Mouse (Mus musculus): ENCODE data around the gene Tep1. TPM values are rescaled to one million over a fixed set of nuclear protein-coding genes. Genes with fewer than 3 reads are reported as not detected.

The Tep1 gene
- total RNA-seq, 2 experiments from 2014 or later = 2.9 to 4.1 TPM

DNA sequence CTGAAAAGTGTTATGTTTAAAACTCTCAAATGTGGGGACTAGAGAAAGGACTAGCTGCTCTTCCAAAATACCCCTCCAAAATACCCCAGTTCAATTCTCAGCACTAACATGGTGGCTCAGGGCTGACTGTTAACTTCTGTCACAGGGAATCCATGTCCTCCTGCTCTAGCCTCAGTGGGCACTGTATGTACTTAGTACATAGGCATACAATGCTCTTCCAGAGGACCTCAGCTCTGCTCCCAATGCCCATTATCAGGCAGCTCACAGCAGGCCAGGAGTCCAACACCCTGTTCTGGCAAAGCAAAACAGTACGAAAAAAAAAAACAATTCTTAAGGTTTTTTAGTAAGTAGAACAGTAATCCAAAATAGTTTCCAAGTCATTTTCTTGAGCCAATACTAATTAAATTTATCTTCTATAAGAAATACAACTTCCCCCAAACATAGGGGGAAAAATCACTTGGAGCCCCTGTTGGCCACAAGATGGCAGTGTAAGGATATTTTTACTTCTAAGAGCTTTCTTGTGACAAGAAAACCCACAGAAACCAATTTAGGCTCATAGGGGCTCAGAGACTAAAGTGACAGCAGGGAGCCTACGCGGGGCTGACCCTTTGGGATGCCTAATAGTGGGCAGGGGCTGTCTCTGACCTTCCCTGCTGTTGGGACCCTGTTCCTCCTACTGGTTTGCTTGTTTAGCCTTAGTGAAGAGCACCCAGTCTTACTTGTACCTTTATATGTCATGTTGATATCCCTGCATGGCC, 70.7 kb downstream of the Tep1 start:
- peak in 1 of 2 experiments; percentile 12 for DNase-seq (ENCODE audit: low spot score in 2 of 2)
- intact Hi-C loops (cut with DNase I) = loop anchor here (10.0 kb wide), 1 partner anchor 935 kb away; no protein-coding TSS in a partner anchor

DNA sequence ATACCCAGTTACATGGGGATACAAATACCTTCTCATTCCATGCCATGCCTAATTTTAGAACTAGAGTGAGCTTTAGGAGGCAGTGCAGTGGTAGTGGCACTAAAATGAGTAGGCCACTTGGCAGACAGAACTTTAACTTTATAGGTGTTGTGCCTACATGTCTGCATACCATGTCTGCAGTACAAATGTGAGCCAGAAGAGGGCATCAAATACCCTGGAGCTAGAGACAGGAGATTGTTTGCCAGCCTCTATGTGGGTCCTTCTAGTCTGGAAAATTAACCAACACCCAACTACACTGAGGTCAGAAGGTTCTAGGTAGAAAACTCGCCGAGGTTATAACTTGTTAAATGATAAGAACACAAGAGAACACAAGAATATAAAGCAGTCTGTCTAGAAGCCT, 71.8 kb downstream of the Tep1 start:
- intact Hi-C loops (cut with DNase I) = loop anchor here (10.0 kb wide), 1 partner anchor 934 kb away; no protein-coding TSS in a partner anchor

GRCm38 (mm10) chr14:50796464-50796863, 73.9 kb downstream of the Tep1 start:
- intact Hi-C loops (cut with DNase I) = loop anchor here (10.0 kb wide), 1 partner anchor 932 kb away; no protein-coding TSS in a partner anchor
- no peak for DNase-seq (ENCODE audit: low spot score in 2 of 2)

More for the DNA sequence above, 71.8 kb downstream of the Tep1 start:
- no peak for DNase-seq (ENCODE audit: low spot score in 2 of 2)

GRCm38 (mm10) chr14:50795965-50796364, 74.4 kb downstream of the Tep1 start:
- intact Hi-C loops (cut with DNase I) = loop anchor here (10.0 kb wide), 1 partner anchor 931 kb away; no protein-coding TSS in a partner anchor
- DNase-seq (ENCODE audit: low spot score in 2 of 2) = no peak

DNA sequence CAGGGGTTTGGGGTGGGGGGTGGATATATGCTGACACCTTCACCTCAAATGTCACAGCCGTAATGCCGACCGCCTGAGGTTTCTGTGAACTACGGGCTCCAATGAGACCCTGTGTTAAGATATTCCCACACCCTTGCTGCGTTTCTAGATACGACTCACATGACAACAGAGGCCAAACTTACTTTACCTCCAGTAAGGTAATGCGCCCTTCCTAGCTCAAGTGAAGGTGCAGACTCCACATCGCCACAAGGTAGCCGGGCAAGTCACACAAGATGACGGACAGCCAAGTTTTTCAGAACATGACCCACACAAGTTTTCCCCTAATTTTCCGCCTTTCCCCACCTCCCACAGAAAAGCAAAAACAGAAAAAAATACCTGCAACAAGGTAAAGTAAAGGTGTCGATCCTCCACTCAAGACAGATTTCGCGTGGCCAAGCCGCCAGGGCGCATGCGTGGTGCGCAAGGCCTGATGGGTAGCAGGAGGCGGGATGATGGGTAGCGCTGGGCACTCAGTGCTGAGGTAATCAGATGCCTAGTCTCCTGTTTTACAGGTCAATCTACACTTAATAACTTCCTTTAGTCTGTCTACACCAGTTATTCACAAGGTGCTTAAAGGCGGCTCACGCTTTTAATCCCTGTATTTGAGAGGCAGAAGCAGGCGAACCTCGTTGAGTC, 75.0 kb downstream of the Tep1 start:
- intact Hi-C loops (cut with DNase I) = loop anchor here (10.0 kb wide), 1 partner anchor 931 kb away; no protein-coding TSS in a partner anchor
- DNase-seq (ENCODE audit: low spot score in 2 of 2) = no peak

DNA sequence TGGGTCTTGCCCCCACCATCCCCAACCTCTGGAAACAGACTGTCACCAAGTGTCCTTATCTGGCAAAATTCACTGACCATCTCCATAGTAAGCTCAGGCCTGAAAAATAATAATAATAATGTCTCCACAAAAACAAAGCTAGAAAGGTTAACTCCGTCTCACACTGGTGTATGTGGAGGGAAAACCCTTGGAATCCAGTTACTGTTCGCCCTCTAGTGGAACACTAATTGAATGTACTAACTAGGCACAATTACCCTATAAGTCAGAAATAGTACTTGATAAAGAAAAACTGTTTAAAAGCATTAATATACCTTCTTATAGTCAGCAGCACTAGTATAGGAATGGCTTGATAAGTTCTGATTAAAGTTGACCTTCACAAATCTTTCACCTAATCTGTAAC, 82.2 kb downstream of the Tep1 start:
- intact Hi-C loops (cut with DNase I) = no loop called here
- DNase-seq (ENCODE audit: low spot score in 2 of 2) = no peak

GRCm38 (mm10) chr14:50785251-50785637, 85.1 kb downstream of the Tep1 start, which contains the start of gene Ttc5:
Ttc5 (minus strand) TSS chr14:50785519.
- peak; percentile 89 for DNase-seq (ENCODE audit: low spot score in 2 of 2)
- intact Hi-C loops (cut with DNase I) = no loop called here

DNA sequence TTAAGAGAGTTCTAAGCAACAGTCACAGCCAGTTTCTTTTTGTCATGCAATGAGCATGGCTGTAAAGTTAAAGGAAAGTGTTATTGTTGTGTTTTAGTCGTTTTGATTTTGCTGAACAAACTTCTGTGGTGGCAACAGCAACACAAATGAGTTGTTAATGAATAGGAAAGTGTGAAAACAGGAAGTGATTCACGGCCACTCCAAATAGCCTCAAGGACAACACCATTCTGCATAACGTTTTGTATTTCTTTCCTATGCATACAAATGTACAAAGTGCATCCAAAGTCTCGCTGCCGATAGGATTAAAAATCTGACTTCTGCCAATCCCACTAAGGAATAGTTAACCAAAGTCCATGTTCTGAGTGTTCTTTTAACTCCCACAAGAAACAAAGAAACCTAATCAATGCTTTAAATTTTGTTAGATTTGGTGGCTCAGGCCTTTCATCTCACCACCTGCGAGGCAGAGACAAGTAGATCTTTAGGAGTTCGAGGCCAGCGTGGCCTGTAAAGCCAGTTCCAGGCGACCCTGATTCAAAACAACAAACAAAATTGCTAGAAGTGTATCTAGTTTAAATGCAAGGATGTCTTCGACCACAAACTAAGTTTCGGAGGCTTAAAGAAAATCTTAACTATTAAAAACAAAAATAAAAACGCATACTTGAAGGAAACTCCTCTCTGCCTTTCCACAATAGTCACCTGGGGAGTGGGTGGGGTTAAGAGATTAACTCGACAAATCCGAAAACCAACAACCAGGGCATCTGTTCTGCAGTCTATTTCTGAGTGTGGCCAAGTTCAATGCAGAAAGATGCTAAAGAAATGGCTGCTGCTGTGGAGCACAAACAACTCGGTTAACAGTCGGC, 85.7 kb downstream of the Tep1 start:
- intact Hi-C loops (cut with DNase I) = no loop called here
- DNase-seq (ENCODE audit: low spot score in 2 of 2) = no peak

DNA sequence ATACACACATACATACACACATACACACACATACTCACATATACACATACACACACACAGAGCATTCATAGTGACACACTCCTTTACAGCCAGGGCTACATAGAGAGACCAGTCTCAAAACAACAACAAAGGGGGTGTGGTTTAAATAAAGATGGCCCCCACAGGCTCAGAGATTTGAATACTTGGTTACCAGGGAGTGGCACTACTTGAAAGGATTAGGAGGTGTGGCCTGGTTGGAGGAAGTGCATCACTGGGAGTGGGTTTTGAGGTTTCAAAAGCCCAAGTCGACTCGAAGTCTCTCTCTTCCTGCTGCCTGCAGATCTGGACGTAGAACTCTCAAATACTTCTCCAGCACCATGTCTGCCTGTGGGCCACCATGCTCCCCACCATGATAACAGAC, 88.2 kb downstream of the Tep1 start:
- intact Hi-C loops (cut with DNase I) = no loop called here
- DNase-seq (ENCODE audit: low spot score in 2 of 2) = no peak

Other genes starting within 250 kb of the Tep1 start
- not detected for gene Olfr745, start 231.2 kb downstream of the Tep1 start, total RNA-seq (2021)
- not detected for gene Olfr746, start 223.5 kb downstream of the Tep1 start, total RNA-seq (2021)
- gene Olfr747, start 177.4 kb downstream of the Tep1 start, total RNA-seq (2021) = not detected
- gene Olfr748, start 163.2 kb downstream of the Tep1 start, total RNA-seq (2021) = not detected
- gene Olfr749, start 125.5 kb downstream of the Tep1 start, total RNA-seq (2021) = not detected
- 10 to 100 TPM; 55.2 to 67.9 TPM for gene Ttc5, start 85.0 kb downstream of the Tep1 start, total RNA-seq (2021)
- gene Ccnb1ip1, start 62.8 kb downstream of the Tep1 start, total RNA-seq (2021) = not detected
- 10 to 100 TPM; 24.0 to 28.7 TPM for gene Parp2, start 62.7 kb downstream of the Tep1 start, total RNA-seq (2021)
- gene Klhl33, start 26.9 kb upstream of the Tep1 start, total RNA-seq (2021) = 1 to 10 TPM; 3.6 to 4.8 TPM
- 10 to 100 TPM; 32.0 to 35.7 TPM for gene Osgep, start 54.3 kb upstream of the Tep1 start, total RNA-seq (2021)
- 10 to 100 TPM; 52.0 to 58.6 TPM for gene Apex1, start 54.4 kb upstream of the Tep1 start, total RNA-seq (2021)
- gene Pip4p1, start 60.3 kb upstream of the Tep1 start, total RNA-seq (2021) = 100 to 1,000 TPM in 1 of 2 experiments, 10 to 100 TPM in 1; 89.8 to 103 TPM
- gene Pnp, start 60.5 kb upstream of the Tep1 start, total RNA-seq (2021) = 10 to 100 TPM; 10.7 to 11.0 TPM
- 10 to 100 TPM in 1 of 2 experiments, 1 to 10 TPM in 1; 10.0 to 13.0 TPM for gene Gm49342, start 74.0 kb upstream of the Tep1 start, total RNA-seq (2021)
- 1 to 10 TPM; 1.1 to 1.4 TPM for gene Pnp2, start 85.4 kb upstream of the Tep1 start, total RNA-seq (2021)
- gene Rnase10, start 137.2 kb upstream of the Tep1 start, total RNA-seq (2021) = under 1 TPM; 0.20 to 0.25 TPM
- gene Rnase9, start 171.3 kb upstream of the Tep1 start, total RNA-seq (2021) = not detected
- not detected for gene Rnase11, start 179.6 kb upstream of the Tep1 start, total RNA-seq (2021)
- not detected for gene Rnase12, start 187.1 kb upstream of the Tep1 start, total RNA-seq (2021)
- gene Olfr750, start 203.9 kb upstream of the Tep1 start, total RNA-seq (2021) = not detected
- gene Rnase4, start 220.5 kb upstream of the Tep1 start, total RNA-seq (2021) = 10 to 100 TPM; 17.8 to 19.3 TPM
- gene Ang, start 220.6 kb upstream of the Tep1 start, total RNA-seq (2021) = 1 to 10 TPM; 3.6 to 5.3 TPM
- gene Eddm3b, start 243.9 kb upstream of the Tep1 start, total RNA-seq (2021) = not detected